Mouse (Mus musculus): Measurements from ENCODE around the gene Synm.
A peak's percentile ranks its signal among the peaks of the same experiment; 100 is the strongest.

Gene Synm

GRCm38 (mm10) chr7:67759629-67759995 lies at the start of gene Synm:
Gene Synm, minus strand, starts transcription at chr7:67759742.
- DNase-seq (ENCODE audit: low spot score in 2 of 2) = peak; percentile 89 to 93

- DNase-seq (ENCODE audit: low spot score in 2 of 2) = no peak
Observed at GRCm38 (mm10) chr7:67803857-67804215, 44.3 kb upstream of the Synm start.

- peak; percentile 90 to 95 for DNase-seq (ENCODE audit: low spot score in 2 of 2)
Observed at GRCm38 (mm10) chr7:67803015-67803856, 43.7 kb upstream of the Synm start.

- peak in 1 of 2 experiments; percentile 33 for DNase-seq (ENCODE audit: low spot score in 2 of 2)
Observed at GRCm38 (mm10) chr7:67801022-67801421, 41.5 kb upstream of the Synm start.

- peak in 1 of 2 experiments; percentile 25 for DNase-seq (ENCODE audit: low spot score in 2 of 2)
Observed at GRCm38 (mm10) chr7:67800547-67800946, 41.0 kb upstream of the Synm start.

GRCm38 (mm10) chr7:67798476-67798875 lies 38.9 kb upstream of the Synm start:
- DNase-seq (ENCODE audit: low spot score in 2 of 2) = no peak

- DNase-seq (ENCODE audit: low spot score in 2 of 2) = peak in 1 of 2 experiments; percentile 50
Observed at GRCm38 (mm10) chr7:67797065-67797464, 37.5 kb upstream of the Synm start.

- peak in 1 of 2 experiments; percentile 48 for DNase-seq (ENCODE audit: low spot score in 2 of 2)
Observed at GRCm38 (mm10) chr7:67793449-67793848, 33.9 kb upstream of the Synm start.

- DNase-seq (ENCODE audit: low spot score in 2 of 2) = peak in 1 of 2 experiments; percentile 17
Observed at GRCm38 (mm10) chr7:67791256-67791655, 31.7 kb upstream of the Synm start.

- peak; percentile 51 to 75 for DNase-seq (ENCODE audit: low spot score in 2 of 2)
Observed at GRCm38 (mm10) chr7:67788713-67789112, 29.2 kb upstream of the Synm start.

- DNase-seq (ENCODE audit: low spot score in 2 of 2) = no peak
Observed at GRCm38 (mm10) chr7:67787861-67788260, 28.3 kb upstream of the Synm start.

- no peak for DNase-seq (ENCODE audit: low spot score in 2 of 2)
Observed at GRCm38 (mm10) chr7:67776636-67777305, 17.2 kb upstream of the Synm start.

GRCm38 (mm10) chr7:67775623-67776022 lies 16.1 kb upstream of the Synm start:
- no peak for DNase-seq (ENCODE audit: low spot score in 2 of 2)

GRCm38 (mm10) chr7:67772231-67772630 lies 12.7 kb upstream of the Synm start:
- DNase-seq (ENCODE audit: low spot score in 2 of 2) = no peak

- no peak for DNase-seq (ENCODE audit: low spot score in 2 of 2)
Observed at GRCm38 (mm10) chr7:67769487-67769886, 9.9 kb upstream of the Synm start.

GRCm38 (mm10) chr7:67768125-67768524 lies 8.6 kb upstream of the Synm start:
- no peak for DNase-seq (ENCODE audit: low spot score in 2 of 2)

GRCm38 (mm10) chr7:67763625-67764024 lies 4.1 kb upstream of the Synm start:
- DNase-seq (ENCODE audit: low spot score in 2 of 2) = no peak

GRCm38 (mm10) chr7:67758858-67759628 lies 499 bp downstream of the Synm start:
- DNase-seq (ENCODE audit: low spot score in 2 of 2) = peak; percentile 47 to 64

- no peak for DNase-seq (ENCODE audit: low spot score in 2 of 2)
Observed at GRCm38 (mm10) chr7:67758506-67758857, 1.1 kb downstream of the Synm start.

- no peak for DNase-seq (ENCODE audit: low spot score in 2 of 2)
Observed at GRCm38 (mm10) chr7:67756636-67757035, 2.9 kb downstream of the Synm start.

- no peak for DNase-seq (ENCODE audit: low spot score in 2 of 2)
Observed at GRCm38 (mm10) chr7:67755366-67755765, 4.2 kb downstream of the Synm start.

- DNase-seq (ENCODE audit: low spot score in 2 of 2) = no peak
Observed at GRCm38 (mm10) chr7:67754606-67755005, 4.9 kb downstream of the Synm start.
